In genomic region chr13:93307700-93308099, GRCm38 (mm10) we compare ENCODE assay signal across 10 mouse cellular contexts. TPM values are rescaled to one million over a fixed set of nuclear protein-coding genes. Genes with fewer than 3 reads are reported as not detected.
A peak's percentile ranks its signal among the peaks of the same experiment; 100 is the strongest.
DNase-seq lines count a peak whose midpoint lies in the region; ATAC-seq and TF ChIP-seq lines count a peak whose summit lies in the region.
"Had no signal": no experiment of that assay in that cellular context is flagged by ENCODE, and none has a peak within 500 bp of the region (broad histone marks: within the 10 kb centered on the region; RNA-seq: fewer than 3 reads in every experiment).

No protein-coding gene starts in this region.

- no peak for TF ChIP-seq EP300 in lung, postnatal 0 days (IDR thresholded peaks at IDR 0.05)

- H3K4me3 ChIP-seq in lung, postnatal 0 days (ENCODE audit: low read depth, low read length) = no peak overlapping the region
- peak overlapping the region; percentile 21 for H3K4me3 ChIP-seq in limb, embryonic 10.5 days
- H3K4me3 ChIP-seq in stomach, embryonic 15.5 days (replicated peaks) = no peak overlapping the region

- TF ChIP-seq CTCF in lung, postnatal 0 days (IDR thresholded peaks at IDR 0.05) = no peak

- no peak overlapping the region for H3K4me2 ChIP-seq in lung, postnatal 0 days (replicated peaks; ENCODE audit: low read depth, low read length)
- H3K4me2 ChIP-seq in stomach, embryonic 15.5 days = peak overlapping the region; percentile 13; the same call in 1 of the 2 replicates

- no peaks in the 10 kb centered on the region for H3K9me3 ChIP-seq in lung, postnatal 0 days (ENCODE audit: low read length)
- H3K9me3 ChIP-seq in limb, embryonic 10.5 days (replicated peaks) = no peaks in the 10 kb centered on the region
- no peaks in the 10 kb centered on the region for H3K9me3 ChIP-seq in stomach, embryonic 15.5 days

- DNase-seq in adrenal gland, postnatal 36 days = peak; percentile 15 to 18
- no peak for DNase-seq in adrenal gland, postnatal 4 days (ENCODE audit: low spot score in 2 of 2)
- DNase-seq in lung, postnatal 0 days (ENCODE audit: low spot score) = peak; percentile 22
- DNase-seq in lung, postnatal 25 days (ENCODE audit: low spot score) = no peak
- DNase-seq in limb, embryonic 10.5 days (ENCODE audit: low spot score) = no peak
- no peak for DNase-seq in urinary bladder, adult 2 months (ENCODE audit: low spot score)
- DNase-seq: cerebellum, postnatal 25 days; thymus, adult 18-20 months had no signal

- no peaks in the 10 kb centered on the region for H3K27me3 ChIP-seq in lung, postnatal 0 days (replicated peaks; ENCODE audit: insufficient read depth, low read length)
- no peaks in the 10 kb centered on the region for H3K27me3 ChIP-seq in limb, embryonic 10.5 days (ENCODE audit: low read depth, poor library complexity, severe bottlenecking)
- H3K27me3 ChIP-seq in stomach, embryonic 15.5 days (replicated peaks) = no peaks in the 10 kb centered on the region

- no peak for ATAC-seq in lung, postnatal 0 days
- no peak for ATAC-seq in stomach, embryonic 15.5 days (ENCODE audit: insufficient read depth, low FRiP score, low read depth)
- no peak for ATAC-seq in megakaryocyte, adult 5-6 weeks (ENCODE audit: poor library complexity, severe bottlenecking)

- no peak overlapping the region for H3K9ac ChIP-seq in lung, postnatal 0 days (replicated peaks; ENCODE audit: low read depth)
- H3K9ac ChIP-seq in stomach, embryonic 15.5 days = no peak overlapping the region

- no peaks in the 10 kb centered on the region; the same call in 1 of the 2 replicates for H3K4me1 ChIP-seq in lung, postnatal 0 days (ENCODE audit: insufficient read depth, low read depth, low read length)
- peaks cover 43% of the 10 kb centered on the region for H3K4me1 ChIP-seq in limb, embryonic 10.5 days
- H3K4me1 ChIP-seq in stomach, embryonic 15.5 days = peaks cover 6% of the 10 kb centered on the region; the same call in 1 of the 2 replicates

- H3K27ac ChIP-seq in lung, postnatal 0 days (ENCODE audit: low read length) = no peak overlapping the region
- no peak overlapping the region for H3K27ac ChIP-seq in limb, embryonic 10.5 days
- no peak overlapping the region for H3K27ac ChIP-seq in stomach, embryonic 15.5 days

- WGBS in lung, postnatal 0 days = 25% methylated on average over 7 of the region's 7 CpGs
- WGBS in limb, embryonic 10.5 days = 22% methylated on average over 7 of the region's 7 CpGs
- WGBS in stomach, embryonic 15.5 days = 23% methylated on average over 7 of the region's 7 CpGs

- H3K36me3 ChIP-seq in lung, postnatal 0 days (ENCODE audit: insufficient read depth, low read length) = no peaks in the 10 kb centered on the region
- no peaks in the 10 kb centered on the region for H3K36me3 ChIP-seq in limb, embryonic 10.5 days
- no peaks in the 10 kb centered on the region for H3K36me3 ChIP-seq in stomach, embryonic 15.5 days

RNA-seq across cellular contexts. Expression of gene Homer1, which starts 8.3 kb away (rescaled TPM):
- total RNA-seq in adrenal gland, postnatal 36 days (2021) = 10 to 100 TPM; 29.8 to 44.8 TPM
- total RNA-seq in adrenal gland, postnatal 4 days (2021) = 10 to 100 TPM; 16.7 to 18.2 TPM
- 2.3 and 2.7 TPM in 2 replicates for polyA plus RNA-seq in lung, postnatal 0 days (2015; fragmentation: Nextera tagmentation; extraction: Ambion mirVana)
- 9.2 and 9.6 TPM in 2 replicates for polyA plus RNA-seq in limb, embryonic 10.5 days (2016; fragmentation: Nextera tagmentation; extraction: Ambion mirVana)
- 5.1 and 5.2 TPM in 2 replicates for polyA plus RNA-seq in stomach, embryonic 15.5 days (2015; fragmentation: Nextera tagmentation; extraction: Ambion mirVana)
- 8.3 and 8.8 TPM in 2 replicates for polyA plus RNA-seq in urinary bladder, adult 2 months (2012; rRNA removed)
- total RNA-seq in megakaryocyte, adult 5-6 weeks (2015) = 17.8 and 18.8 TPM in 2 replicates
- total RNA-seq in megakaryocyte, adult 5-6 weeks (2017) = 20.5 and 26.8 TPM in 2 replicates

Comparison
In these comparisons a context has a peak if more than half of its experiments do, and no peak if none do; other contexts are left out.
1. DNase-seq: peak in adrenal gland, postnatal 36 days (2 of 2) and lung, postnatal 0 days (single experiment); none in adrenal gland, postnatal 4 days (0 of 2), lung, postnatal 25 days (single experiment), limb, embryonic 10.5 days (single experiment) and urinary bladder, adult 2 months (single experiment).